Mouse (Mus musculus) heart, embryonic 10.5 days (tissue): ENCODE measurements around the gene Thoc3. TPM values are rescaled to one million over a fixed set of nuclear protein-coding genes. Genes with fewer than 3 reads are reported as not detected.

Source experiments
- DNase-seq: peaks from one replicate; pipeline ENCODE4 v3.0.0-alpha.2; 2017; ENCODE audit warnings: low spot score
- H3K27ac ChIP-seq: fragments of 300-500 bp; sonication (generic); 2 replicates; pipeline ENCODE4 v1.5.1; 2016; ENCODE audit warnings: mild to moderate bottlenecking
- H3K27me3 ChIP-seq: fragments of 300-500 bp; sonication (generic); 2 replicates; pipeline ENCODE4 v1.6.1; 2016; ENCODE audit warnings: mild to moderate bottlenecking; ENCODE audit not compliant: poor library complexity, insufficient read depth, severe bottlenecking
- H3K36me3 ChIP-seq: fragments of 300-500 bp; sonication (generic); 2 replicates; pipeline ENCODE4 v1.6.1; 2016; ENCODE audit warnings: mild to moderate bottlenecking, moderate library complexity
- H3K4me1 ChIP-seq: fragments of 300-500 bp; sonication (generic); 2 replicates; pipeline ENCODE4 v1.6.1; 2016; ENCODE audit warnings: mild to moderate bottlenecking
- H3K4me3 ChIP-seq: fragments of 300-500 bp; sonication (generic); 2 replicates; pipeline ENCODE4 v1.5.1; 2016; ENCODE audit warnings: mild to moderate bottlenecking, moderate library complexity
- H3K9me3 ChIP-seq: fragments of 300-500 bp; sonication (generic); 2 replicates; pipeline ENCODE4 v1.6.1; 2016; ENCODE audit warnings: mild to moderate bottlenecking, moderate library complexity
- WGBS: fragments of 180-500 bp; shearing (Covaris S2); methylation state at CpG from one replicate; pipeline ENCODE4 v1.1.7; 2016; 5-methylcytosine and 5-hydroxymethylcytosine counted together
- polyA plus RNA-seq: library from polyadenylated mRNA; unstranded; fragments of >200 nt; fragmentation: Nextera tagmentation; extraction: Ambion mirVana; gene quantifications from 2 replicates; pipeline ENCODE4 v1.2.1, GENCODE M21; 2016

Gene Thoc3
- polyA plus RNA-seq, 1 experiment from 2014 or later, result 141 TPM

DNA sequence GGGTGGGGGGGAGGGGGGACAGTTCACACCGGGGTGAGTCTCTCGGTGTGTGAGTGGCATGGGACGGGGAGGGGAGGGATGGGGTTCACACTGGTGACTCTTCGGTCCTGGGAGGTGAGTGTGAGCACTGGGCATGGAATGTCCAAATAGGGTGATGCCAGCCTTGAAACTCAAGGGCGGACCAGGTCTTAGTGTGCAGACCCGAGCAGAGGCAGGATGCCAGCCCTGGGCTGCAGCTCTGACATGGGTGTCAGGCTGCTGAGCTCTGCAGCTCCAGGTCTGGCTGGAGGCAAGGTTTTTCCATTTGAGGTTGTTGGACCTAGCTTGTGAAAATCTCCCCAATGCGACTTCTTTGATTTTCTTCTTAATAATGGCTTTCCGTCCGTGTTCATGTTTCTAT lies 37.5 kb downstream of the Thoc3 start:
- no peaks in the 10 kb centered on the region for H3K4me1 ChIP-seq
- 83% methylated on average over 9 of the region's 9 CpGs for WGBS
- H3K9me3 ChIP-seq, result no peaks in the 10 kb centered on the region
- H3K4me3 ChIP-seq, result no peak overlapping the region
- H3K27me3 ChIP-seq, result no peaks in the 10 kb centered on the region
- H3K36me3 ChIP-seq, result no peaks in the 10 kb centered on the region
- no peak overlapping the region for H3K27ac ChIP-seq
- no peak for DNase-seq

DNA sequence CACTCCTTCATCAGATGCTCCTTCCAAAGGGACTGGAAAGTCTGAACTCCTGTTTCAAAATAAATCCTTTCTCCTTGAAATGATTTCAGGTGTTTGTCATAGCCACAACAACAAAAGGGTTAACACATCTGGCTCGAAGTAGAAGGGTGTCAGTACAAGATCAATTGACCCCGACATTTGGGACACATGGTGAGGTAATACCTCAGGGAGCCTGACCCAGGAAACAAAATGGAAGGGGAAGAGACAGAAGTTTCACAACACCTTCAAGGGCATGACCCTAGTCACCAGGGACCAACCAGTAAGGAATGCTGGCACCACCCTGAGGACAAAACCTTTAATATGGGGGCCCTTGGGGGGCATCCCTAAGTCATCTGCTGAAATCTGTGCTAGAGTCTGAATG lies 38.6 kb downstream of the Thoc3 start:
- H3K27me3 ChIP-seq, result no peaks in the 10 kb centered on the region
- H3K4me3 ChIP-seq, result no peak overlapping the region
- H3K9me3 ChIP-seq, result no peaks in the 10 kb centered on the region
- 53% methylated on average over 2 of the region's 2 CpGs for WGBS
- H3K4me1 ChIP-seq, result peaks cover 6% of the 10 kb centered on the region; the same call in 1 of the 2 replicates
- DNase-seq, result no peak
- no peaks in the 10 kb centered on the region for H3K36me3 ChIP-seq
- no peak overlapping the region for H3K27ac ChIP-seq

DNA sequence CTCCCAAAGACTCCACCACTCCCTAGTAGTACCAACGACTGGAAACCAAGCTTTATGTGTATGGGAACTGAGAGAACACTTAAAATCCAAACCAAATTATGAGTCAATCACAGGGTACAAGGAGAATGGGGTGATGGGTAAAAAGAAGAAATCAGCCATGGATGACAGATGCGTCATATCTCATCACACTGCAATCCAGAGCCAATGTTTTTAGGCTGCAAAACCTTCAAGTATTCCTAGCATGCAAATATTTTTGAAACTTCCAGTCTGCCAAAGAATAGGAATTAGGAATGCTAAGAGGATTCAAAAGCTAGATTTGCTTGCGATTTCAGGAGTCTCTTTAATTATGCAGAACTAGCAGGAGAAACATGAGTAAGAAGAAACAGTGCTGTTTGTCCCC lies 39.9 kb downstream of the Thoc3 start:
- H3K4me1 ChIP-seq, result peaks cover 7% of the 10 kb centered on the region; the same call in 1 of the 2 replicates
- H3K27me3 ChIP-seq, result no peaks in the 10 kb centered on the region
- H3K4me3 ChIP-seq, result no peak overlapping the region
- WGBS, result 79% methylated on average over 3 of the region's 3 CpGs
- no peak overlapping the region for H3K27ac ChIP-seq
- H3K36me3 ChIP-seq, result no peaks in the 10 kb centered on the region
- no peaks in the 10 kb centered on the region for H3K9me3 ChIP-seq
- no peak for DNase-seq

DNA sequence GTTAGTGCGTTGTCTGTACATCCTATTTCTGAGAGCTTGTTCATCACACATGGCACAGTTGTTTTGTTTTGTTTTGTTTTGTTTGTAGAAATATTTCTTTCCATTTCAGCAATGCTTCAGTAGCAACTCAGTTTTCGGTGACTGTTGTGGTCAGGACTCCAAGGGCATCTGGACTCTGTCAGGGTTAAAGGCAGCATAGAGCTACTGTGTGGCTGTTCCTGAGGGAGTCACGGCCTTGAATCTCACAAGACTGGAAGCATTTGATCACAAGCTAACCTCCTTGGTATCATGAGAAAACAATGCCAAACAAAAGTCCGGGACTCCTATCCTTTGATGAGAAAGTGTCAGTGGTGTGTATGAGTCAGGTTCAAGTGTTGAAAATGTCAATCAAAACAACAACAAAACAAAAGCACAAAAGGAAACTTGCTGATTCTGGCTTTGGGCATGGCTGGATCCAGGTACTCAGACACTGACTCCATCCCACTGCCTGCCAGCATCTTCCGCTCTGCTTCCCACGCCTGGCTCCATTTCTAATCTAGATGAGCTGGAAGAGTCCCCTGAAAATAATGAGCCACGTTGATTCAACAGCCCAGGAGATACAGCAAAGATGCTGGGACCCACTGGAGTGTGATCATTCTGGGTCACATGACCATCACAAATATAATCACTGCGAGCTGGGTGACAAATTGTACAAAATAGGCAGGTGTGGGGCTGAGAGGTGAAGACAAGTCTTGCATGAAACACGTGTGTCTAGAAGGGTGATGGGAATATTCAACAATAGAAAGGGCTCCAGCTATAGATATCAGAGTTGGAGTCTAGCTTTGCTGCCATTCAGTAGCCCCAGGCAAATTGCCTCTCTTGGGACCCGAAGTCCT lies 41.6 kb downstream of the Thoc3 start:
- 65% methylated on average over 10 of the region's 10 CpGs for WGBS
- H3K27me3 ChIP-seq, result no peaks in the 10 kb centered on the region
- no peak for DNase-seq
- H3K4me3 ChIP-seq, result no peak overlapping the region
- no peak overlapping the region for H3K27ac ChIP-seq
- no peaks in the 10 kb centered on the region for H3K36me3 ChIP-seq
- no peaks in the 10 kb centered on the region; the same call in 1 of the 2 replicates for H3K9me3 ChIP-seq
- peaks cover 7% of the 10 kb centered on the region; the same call in 1 of the 2 replicates for H3K4me1 ChIP-seq

DNA sequence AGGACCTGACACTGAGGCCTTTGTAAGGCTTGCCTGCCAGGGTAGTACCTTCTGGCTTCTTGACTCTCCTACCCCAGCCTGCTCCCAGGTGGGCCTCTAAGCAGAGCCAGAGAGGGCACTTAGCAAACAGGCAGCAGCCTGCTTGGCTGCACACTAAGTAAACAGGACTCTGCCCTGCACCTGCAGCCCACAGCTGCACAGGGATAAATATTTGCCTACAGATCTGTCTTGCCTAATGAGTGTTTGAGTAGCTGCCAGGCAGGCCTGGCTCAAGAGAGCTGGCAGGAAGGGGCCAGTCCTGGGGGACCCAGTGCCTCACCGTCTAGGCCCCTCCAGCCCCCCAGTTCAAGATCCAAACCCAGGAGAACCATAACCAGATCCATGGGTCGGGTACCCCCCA lies 43.4 kb downstream of the Thoc3 start:
- H3K4me3 ChIP-seq, result no peak overlapping the region
- H3K27me3 ChIP-seq, result no peaks in the 10 kb centered on the region
- peaks cover 7% of the 10 kb centered on the region; the same call in 1 of the 2 replicates for H3K4me1 ChIP-seq
- WGBS, result 82% methylated on average over 2 of the region's 2 CpGs
- no peak overlapping the region for H3K27ac ChIP-seq
- no peaks in the 10 kb centered on the region for H3K36me3 ChIP-seq
- DNase-seq, result no peak
- H3K9me3 ChIP-seq, result no peaks in the 10 kb centered on the region; the same call in 1 of the 2 replicates

DNA sequence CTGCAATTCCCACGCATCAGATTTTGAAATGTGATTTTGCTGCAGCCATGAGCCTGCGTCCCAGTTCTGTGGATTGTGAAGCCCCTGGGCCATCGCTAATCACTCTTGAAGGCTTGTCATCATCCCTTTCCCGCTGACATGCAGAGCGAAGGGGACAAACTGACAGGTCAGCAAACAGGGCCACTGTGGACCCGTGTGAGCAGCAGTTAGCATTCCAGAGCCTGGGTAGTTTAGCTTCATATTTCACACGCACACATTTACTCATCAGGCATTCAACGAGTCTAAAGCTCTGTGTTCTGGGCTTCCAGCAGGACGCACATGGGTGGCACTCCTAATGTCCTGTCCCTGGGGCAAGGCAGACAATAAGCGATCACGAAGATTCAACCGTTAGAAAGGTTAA lies 48.4 kb downstream of the Thoc3 start:
- DNase-seq, result no peak

DNA sequence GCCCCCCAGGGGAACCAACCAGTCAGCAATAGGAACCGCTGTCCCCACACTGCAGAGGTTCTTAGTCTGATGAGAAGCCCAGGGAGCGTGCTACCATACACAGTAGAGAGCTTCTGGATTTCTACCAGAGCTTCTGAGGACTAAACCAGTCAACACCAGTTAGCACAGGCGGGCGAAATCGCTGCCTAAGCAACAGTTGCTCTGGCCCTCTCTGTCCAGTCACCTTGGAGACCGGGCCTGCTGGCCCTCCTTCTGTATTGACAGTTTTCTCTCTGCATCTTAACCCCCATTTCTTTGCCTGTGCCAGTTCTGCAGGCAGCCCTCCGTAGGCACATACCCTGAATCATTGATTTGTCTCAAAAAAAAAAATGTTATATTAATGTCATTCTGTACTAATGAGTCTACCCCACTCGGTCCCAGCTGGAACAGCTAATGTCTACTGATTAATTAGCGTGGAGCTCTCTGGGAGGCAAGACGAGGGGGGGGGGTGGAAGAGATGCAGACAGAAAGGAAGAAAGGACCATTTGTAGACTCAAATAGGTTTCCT lies 49.8 kb downstream of the Thoc3 start:
- 81% methylated on average over 10 of the region's 10 CpGs for WGBS
- no peak overlapping the region for H3K27ac ChIP-seq
- H3K27me3 ChIP-seq, result no peaks in the 10 kb centered on the region
- H3K4me3 ChIP-seq, result no peak overlapping the region
- no peaks in the 10 kb centered on the region for H3K4me1 ChIP-seq
- H3K36me3 ChIP-seq, result no peaks in the 10 kb centered on the region
- no peaks in the 10 kb centered on the region; the same call in 1 of the 2 replicates for H3K9me3 ChIP-seq
- DNase-seq, result no peak

More for the DNA sequence above, 48.4 kb downstream of the Thoc3 start:
- WGBS, result 82% methylated on average over 12 of the region's 12 CpGs
- peaks cover 3% of the 10 kb centered on the region; the same call in 1 of the 2 replicates for H3K4me1 ChIP-seq
- H3K27me3 ChIP-seq, result no peaks in the 10 kb centered on the region
- H3K27ac ChIP-seq, result no peak overlapping the region
- no peak overlapping the region for H3K4me3 ChIP-seq
- no peaks in the 10 kb centered on the region; the same call in 1 of the 2 replicates for H3K9me3 ChIP-seq
- no peaks in the 10 kb centered on the region for H3K36me3 ChIP-seq

DNA sequence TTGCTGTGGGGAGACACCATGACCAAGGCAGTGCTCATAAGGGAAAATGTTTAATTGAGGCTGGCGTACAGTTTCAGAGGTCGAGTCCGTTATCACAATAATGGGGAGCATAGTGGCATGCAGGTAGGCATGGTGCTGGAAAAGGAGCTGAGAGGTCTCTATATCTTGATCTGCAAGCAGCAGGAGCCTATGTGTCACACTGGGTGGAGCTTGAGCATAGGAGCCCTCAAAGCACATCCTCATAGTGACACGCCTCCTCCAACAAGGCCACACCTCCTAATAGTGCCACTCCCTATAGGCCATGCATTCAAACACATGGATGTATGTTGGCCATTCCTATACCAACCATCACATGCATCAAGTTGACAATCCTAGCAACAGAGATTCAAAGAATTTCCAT lies 53.6 kb downstream of the Thoc3 start:
- Histone ChIP-seq H3K36me3 (no peaks in the 10 kb centered on the region), H3K4me3 (no peak overlapping the region), H3K4me1 (peaks cover 13% of the 10 kb centered on the region), H3K27ac (no peak overlapping the region), H3K9me3 (no peaks in the 10 kb centered on the region), H3K27me3 (no peaks in the 10 kb centered on the region)
- 93% methylated on average over 4 of the region's 4 CpGs for WGBS
- DNase-seq, result no peak

DNA sequence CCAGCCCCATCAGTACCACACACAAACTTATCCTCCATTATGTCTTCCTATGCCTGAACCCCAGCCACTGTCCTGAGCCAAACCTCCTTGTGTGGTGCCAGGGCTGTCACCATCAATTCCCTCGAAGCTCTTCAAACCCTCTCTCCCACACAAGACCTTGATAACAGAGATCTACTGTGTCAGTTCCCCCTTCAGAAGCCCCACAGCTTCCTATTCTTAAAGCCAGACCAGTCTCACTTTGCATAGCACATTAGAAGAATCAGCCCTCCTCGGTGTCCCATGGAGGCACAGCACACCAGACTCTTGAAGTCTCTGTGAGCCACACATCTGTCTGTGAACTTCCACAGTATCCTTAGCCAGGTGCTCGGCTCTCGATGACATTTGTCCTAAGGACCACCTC lies 55.9 kb downstream of the Thoc3 start:
- Histone ChIP-seq H3K9me3 (no peaks in the 10 kb centered on the region), H3K36me3 (no peaks in the 10 kb centered on the region), H3K4me3 (no peak overlapping the region), H3K27me3 (no peaks in the 10 kb centered on the region), H3K27ac (no peak overlapping the region), H3K4me1 (peaks cover 13% of the 10 kb centered on the region)
- WGBS, result 71% methylated on average over 4 of the region's 4 CpGs
- peak; percentile 73 for DNase-seq

DNA sequence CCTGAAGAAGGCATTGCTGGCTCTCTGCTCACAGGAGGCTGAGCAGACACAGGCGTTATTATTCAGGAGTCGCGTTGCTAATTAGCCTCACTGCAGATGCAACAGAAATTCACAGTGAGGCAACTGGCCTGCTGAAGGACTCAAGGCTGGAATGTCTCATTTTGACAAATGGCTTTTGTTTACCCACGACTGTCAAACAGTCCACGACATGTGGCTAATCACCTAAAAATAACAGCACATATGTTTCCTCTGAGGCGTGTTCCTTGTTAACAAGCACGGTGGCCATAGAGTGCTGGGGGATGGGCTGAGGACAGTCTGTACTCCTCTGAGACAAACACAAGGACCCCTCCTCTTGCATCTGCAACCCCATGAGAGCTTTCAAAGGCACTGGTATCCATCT lies 56.4 kb downstream of the Thoc3 start:
- Histone ChIP-seq H3K27me3 (no peaks in the 10 kb centered on the region), H3K4me1 (peaks cover 13% of the 10 kb centered on the region), H3K36me3 (no peaks in the 10 kb centered on the region), H3K4me3 (no peak overlapping the region), H3K9me3 (no peaks in the 10 kb centered on the region), H3K27ac (no peak overlapping the region)
- DNase-seq, result peak; percentile 72
- WGBS, result 15% methylated on average over 7 of the region's 7 CpGs

DNA sequence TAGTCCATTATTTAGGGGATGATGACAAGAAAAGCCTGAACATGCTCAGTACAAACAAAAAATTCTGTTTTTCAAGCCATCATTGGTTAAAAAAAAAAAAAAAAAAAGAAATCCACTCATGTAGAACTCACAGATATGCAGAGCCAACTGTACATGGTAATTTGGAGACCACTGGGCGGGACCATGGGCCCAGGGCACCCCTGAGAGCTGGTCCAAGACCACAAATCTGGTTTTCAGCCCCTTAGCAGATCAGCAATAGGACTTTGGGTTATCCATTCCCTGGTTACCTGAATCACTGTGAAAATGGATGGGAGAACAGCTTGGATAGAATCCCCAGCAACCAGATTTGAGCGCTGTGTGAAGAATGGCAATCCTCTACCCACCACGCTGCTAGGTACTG lies 57.0 kb downstream of the Thoc3 start:
- Histone ChIP-seq H3K27me3 (no peaks in the 10 kb centered on the region), H3K27ac (no peak overlapping the region), H3K36me3 (no peaks in the 10 kb centered on the region), H3K4me3 (no peak overlapping the region), H3K4me1 (peaks cover 13% of the 10 kb centered on the region), H3K9me3 (no peaks in the 10 kb centered on the region)
- WGBS, result 89% methylated on average over 3 of the region's 3 CpGs
- DNase-seq, result no peak
